Mouse (Mus musculus): Measurements from ENCODE around the gene Pkn1. TPM values are rescaled to one million over a fixed set of nuclear protein-coding genes. Genes with fewer than 3 reads are reported as not detected.

Gene Pkn1
- polyA plus RNA-seq, 1 experiment from 2014 or later = 33.1 TPM

GRCm38 (mm10) chr8:83719693-83720092 lies 20.7 kb upstream of the Pkn1 start:
- Histone ChIP-seq H3K27me3 (no peaks in the 10 kb centered on the region), H3K4me1 (peaks cover 18% of the 10 kb centered on the region), H3K36me3 (peaks cover 49% of the 10 kb centered on the region), H3K9me3 (no peaks in the 10 kb centered on the region), H3K27ac (replicated peaks) (no peak overlapping the region), H3K4me3 (no peak overlapping the region), H3K9ac (replicated peaks) (no peak overlapping the region), H3K4me2 (replicated peaks) (no peak overlapping the region)
- 90% methylated on average over 2 of the region's 2 CpGs for WGBS
- no peak for ATAC-seq (replicated peaks)

- Histone ChIP-seq H3K36me3 (peaks cover 47% of the 10 kb centered on the region), H3K4me3 (no peak overlapping the region), H3K4me1 (peaks cover 18% of the 10 kb centered on the region), H3K27me3 (no peaks in the 10 kb centered on the region), H3K4me2 (replicated peaks) (no peak overlapping the region), H3K27ac (replicated peaks) (no peak overlapping the region), H3K9me3 (no peaks in the 10 kb centered on the region), H3K9ac (replicated peaks) (no peak overlapping the region)
- 88% methylated on average over 2 of the region's 2 CpGs for WGBS
- no peak for ATAC-seq (replicated peaks)
Measured at GRCm38 (mm10) chr8:83719048-83719447, 20.1 kb upstream of the Pkn1 start.

GRCm38 (mm10) chr8:83716563-83716962 lies 17.6 kb upstream of the Pkn1 start:
- H3K4me3 ChIP-seq = peak overlapping the region; percentile 84
- H3K36me3 ChIP-seq = peaks cover 22% of the 10 kb centered on the region
- no peak overlapping the region for H3K9ac ChIP-seq (replicated peaks)
- H3K27ac ChIP-seq (replicated peaks) = no peak overlapping the region
- no peak for ATAC-seq (replicated peaks)
- no peaks in the 10 kb centered on the region for H3K9me3 ChIP-seq
- peak overlapping the region; percentile 58 for H3K4me2 ChIP-seq (replicated peaks)
- H3K4me1 ChIP-seq = peaks cover 18% of the 10 kb centered on the region
- 76% methylated on average over 2 of the region's 2 CpGs for WGBS
- H3K27me3 ChIP-seq = no peaks in the 10 kb centered on the region

- under 1% methylated on average over 17 of the region's 17 CpGs for WGBS
- peak overlapping the region; percentile 58 for H3K4me2 ChIP-seq (replicated peaks)
- H3K4me3 ChIP-seq = peak overlapping the region; percentile 84
- H3K9ac ChIP-seq (replicated peaks) = peak overlapping the region; percentile 77
- H3K27ac ChIP-seq (replicated peaks) = peak overlapping the region; percentile 93
- peaks cover 14% of the 10 kb centered on the region for H3K36me3 ChIP-seq
- ATAC-seq (replicated peaks) = no peak
- H3K27me3 ChIP-seq = no peaks in the 10 kb centered on the region
- H3K9me3 ChIP-seq = no peaks in the 10 kb centered on the region
- peaks cover 18% of the 10 kb centered on the region for H3K4me1 ChIP-seq
Measured at GRCm38 (mm10) chr8:83715771-83716170, 16.8 kb upstream of the Pkn1 start.

GRCm38 (mm10) chr8:83715031-83715690 lies 16.2 kb upstream of the Pkn1 start, which contains the start of gene Ddx39:
TSS of gene Ddx39 (plus strand) at chr8:83715177.
- Histone ChIP-seq H3K36me3 (peaks cover 8% of the 10 kb centered on the region), H3K27me3 (no peaks in the 10 kb centered on the region), H3K9ac (replicated peaks) (peak within 1 kb of the TSS; percentile 77), H3K9me3 (no peaks in the 10 kb centered on the region), H3K4me3 (peak within 1 kb of the TSS; percentile 84), H3K4me1 (peaks cover 18% of the 10 kb centered on the region), H3K4me2 (replicated peaks) (peak within 1 kb of the TSS; percentile 58), H3K27ac (replicated peaks) (peak within 1 kb of the TSS; percentile 93)
- ATAC-seq (replicated peaks) = peak; percentile 100
- WGBS = under 1% methylated on average over 63 of the region's 63 CpGs

- H3K27me3 ChIP-seq = no peaks in the 10 kb centered on the region
- WGBS = 16% methylated on average over 8 of the region's 8 CpGs
- peak overlapping the region; percentile 52 for H3K4me2 ChIP-seq (replicated peaks)
- H3K9ac ChIP-seq (replicated peaks) = 0 out of 2 replicates have a peak overlapping the region, but pooled peaks have one; percentile 11
- H3K4me1 ChIP-seq = peaks cover 18% of the 10 kb centered on the region
- H3K27ac ChIP-seq (replicated peaks) = peak overlapping the region; percentile 93
- H3K4me3 ChIP-seq = peak overlapping the region; percentile 84
- ATAC-seq (replicated peaks) = no peak
- H3K9me3 ChIP-seq = no peaks in the 10 kb centered on the region
- H3K36me3 ChIP-seq = peaks cover 3% of the 10 kb centered on the region
Measured at GRCm38 (mm10) chr8:83714676-83715030, 15.7 kb upstream of the Pkn1 start.

GRCm38 (mm10) chr8:83707554-83707953 lies 8.6 kb upstream of the Pkn1 start:
- Histone ChIP-seq H3K4me1 (no peaks in the 10 kb centered on the region), H3K4me2 (replicated peaks) (no peak overlapping the region), H3K9me3 (no peaks in the 10 kb centered on the region), H3K27ac (replicated peaks) (no peak overlapping the region), H3K4me3 (no peak overlapping the region), H3K27me3 (no peaks in the 10 kb centered on the region), H3K9ac (replicated peaks) (no peak overlapping the region), H3K36me3 (no peaks in the 10 kb centered on the region)
- WGBS = 73% methylated on average over 8 of the region's 8 CpGs
- ATAC-seq (replicated peaks) = no peak

GRCm38 (mm10) chr8:83706411-83706810 lies 7.4 kb upstream of the Pkn1 start:
- Histone ChIP-seq H3K4me2 (replicated peaks) (no peak overlapping the region), H3K4me1 (no peaks in the 10 kb centered on the region), H3K27ac (replicated peaks) (no peak overlapping the region), H3K4me3 (no peak overlapping the region), H3K36me3 (no peaks in the 10 kb centered on the region), H3K9ac (replicated peaks) (no peak overlapping the region), H3K9me3 (no peaks in the 10 kb centered on the region), H3K27me3 (no peaks in the 10 kb centered on the region)
- ATAC-seq (replicated peaks) = no peak
- WGBS = 63% methylated on average over 5 of the region's 5 CpGs

GRCm38 (mm10) chr8:83703426-83703825 lies 4.4 kb upstream of the Pkn1 start:
- 84% methylated on average over 4 of the region's 4 CpGs for WGBS
- H3K4me3 ChIP-seq = no peak overlapping the region
- no peak for ATAC-seq (replicated peaks)
- no peaks in the 10 kb centered on the region for H3K9me3 ChIP-seq
- H3K36me3 ChIP-seq = no peaks in the 10 kb centered on the region
- H3K27ac ChIP-seq (replicated peaks) = no peak overlapping the region
- H3K4me2 ChIP-seq (replicated peaks) = no peak overlapping the region
- no peak overlapping the region for H3K9ac ChIP-seq (replicated peaks)
- no peaks in the 10 kb centered on the region for H3K27me3 ChIP-seq
- H3K4me1 ChIP-seq = peaks cover 9% of the 10 kb centered on the region

GRCm38 (mm10) chr8:83700423-83701085 lies 1.6 kb upstream of the Pkn1 start:
- Histone ChIP-seq H3K27me3 (no peaks in the 10 kb centered on the region), H3K27ac (replicated peaks) (no peak overlapping the region), H3K4me2 (replicated peaks) (no peak overlapping the region), H3K9ac (replicated peaks) (no peak overlapping the region), H3K36me3 (no peaks in the 10 kb centered on the region), H3K4me1 (peaks cover 23% of the 10 kb centered on the region), H3K9me3 (no peaks in the 10 kb centered on the region), H3K4me3 (no peak overlapping the region)
- no peak for ATAC-seq (replicated peaks)
- WGBS = 81% methylated on average over 9 of the region's 9 CpGs

- ATAC-seq (replicated peaks) = no peak
- 48% methylated on average over 9 of the region's 9 CpGs for WGBS
- Histone ChIP-seq H3K27me3 (no peaks in the 10 kb centered on the region), H3K9me3 (no peaks in the 10 kb centered on the region), H3K4me1 (peaks cover 23% of the 10 kb centered on the region), H3K4me2 (replicated peaks) (peak overlapping the region; percentile 89), H3K27ac (replicated peaks) (peak overlapping the region; percentile 57), H3K36me3 (no peaks in the 10 kb centered on the region), H3K9ac (replicated peaks) (peak overlapping the region; percentile 93), H3K4me3 (peak overlapping the region; percentile 80)
Measured at GRCm38 (mm10) chr8:83699566-83699965, 587 bp upstream of the Pkn1 start.

- no peaks in the 10 kb centered on the region for H3K36me3 ChIP-seq
- H3K27me3 ChIP-seq = no peaks in the 10 kb centered on the region
- peaks cover 23% of the 10 kb centered on the region for H3K4me1 ChIP-seq
- no peaks in the 10 kb centered on the region for H3K9me3 ChIP-seq
- H3K4me3 ChIP-seq = peak overlapping the region; percentile 80
- 5% methylated on average over 15 of the region's 15 CpGs for WGBS
- H3K27ac ChIP-seq (replicated peaks) = peak overlapping the region; percentile 57
- peak; percentile 36 for ATAC-seq (replicated peaks)
- H3K4me2 ChIP-seq (replicated peaks) = peak overlapping the region; percentile 89
- H3K9ac ChIP-seq (replicated peaks) = peak overlapping the region; percentile 93
Measured at GRCm38 (mm10) chr8:83698291-83698660, 703 bp downstream of the Pkn1 start.
